Mouse (Mus musculus): Measurements from ENCODE around the gene Cpne5.
"Not testable (repeated sequence)": the region's sequence is repeated elsewhere in the genome, so short reads cannot be mapped to it uniquely, and the experiment has no call there.

Cpne5 gene

DNA sequence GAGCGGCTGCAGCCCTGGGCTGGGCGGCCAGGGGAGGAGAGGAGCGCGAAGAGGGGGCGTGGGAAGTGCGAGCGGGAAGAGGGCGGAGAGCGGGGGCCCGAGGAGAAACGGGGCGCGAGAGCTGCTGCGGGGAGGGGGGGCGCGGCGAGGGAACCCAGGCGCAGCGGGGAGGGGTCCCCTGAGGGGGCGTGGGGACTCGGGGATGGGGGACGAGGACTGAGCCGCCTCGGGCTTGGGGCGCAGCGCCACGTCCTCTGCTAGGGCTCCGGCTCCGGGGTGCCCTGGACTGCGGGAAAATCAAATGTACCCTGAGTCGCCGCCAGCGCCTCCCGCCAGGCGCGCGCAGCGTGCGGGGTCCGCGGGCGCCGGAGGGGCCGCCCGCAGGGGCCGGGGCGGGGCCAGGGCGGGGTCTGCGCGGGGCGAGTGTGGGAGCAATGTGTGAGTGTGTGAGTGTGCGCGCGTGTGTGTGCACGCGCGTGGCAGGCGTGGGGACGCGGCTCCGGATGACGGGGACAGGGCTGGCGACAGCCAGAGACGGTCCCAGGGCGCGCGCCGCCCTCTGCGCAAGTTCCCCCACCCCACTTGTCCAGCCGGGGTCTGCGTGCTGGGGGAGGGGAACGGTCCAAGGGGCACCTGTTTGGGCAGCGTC is at the start of gene Cpne5:
TSS of gene Cpne5 (minus strand) at position 396 of the 649 bp plus-strand sequence.
- DNase-seq (ENCODE audit: low spot score), result no peak

DNA sequence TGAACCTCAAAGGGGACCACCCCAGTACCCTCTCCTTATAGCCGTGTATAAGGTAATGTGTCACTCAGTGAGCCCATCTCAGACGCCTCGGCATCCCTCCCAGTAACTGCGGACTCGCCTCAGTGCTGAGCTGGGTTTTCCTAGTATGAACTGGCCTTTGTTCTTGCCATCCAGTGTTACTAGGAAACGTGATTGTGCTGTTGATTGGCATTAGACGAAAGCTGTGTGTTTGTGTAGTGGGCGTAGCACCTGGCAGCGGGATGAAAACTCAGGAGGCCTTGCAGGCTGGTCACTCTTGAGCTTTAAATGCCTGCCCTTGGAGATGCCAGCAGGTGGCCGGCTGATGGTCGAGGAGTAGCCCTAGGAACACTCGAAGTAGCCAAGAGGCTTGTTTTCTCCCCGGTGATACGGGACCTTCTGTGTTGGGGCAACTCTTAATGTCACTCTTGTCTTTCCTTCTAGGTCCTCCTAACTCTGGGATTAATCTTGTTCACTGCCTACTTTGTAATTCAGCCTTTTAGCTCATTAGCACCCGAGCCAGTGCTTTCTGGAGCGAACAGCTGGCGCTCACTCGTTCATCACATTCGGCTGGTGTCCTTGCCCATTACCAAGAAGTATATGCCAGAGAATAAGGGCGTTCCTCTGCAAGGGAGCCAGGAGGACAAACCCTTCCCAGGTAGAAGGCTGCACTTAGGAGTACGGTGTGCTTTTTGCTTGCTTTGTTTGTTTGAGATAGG is 44.4 kb upstream of the Cpne5 start:
- DNase-seq (ENCODE audit: low spot score), result no peak

DNA sequence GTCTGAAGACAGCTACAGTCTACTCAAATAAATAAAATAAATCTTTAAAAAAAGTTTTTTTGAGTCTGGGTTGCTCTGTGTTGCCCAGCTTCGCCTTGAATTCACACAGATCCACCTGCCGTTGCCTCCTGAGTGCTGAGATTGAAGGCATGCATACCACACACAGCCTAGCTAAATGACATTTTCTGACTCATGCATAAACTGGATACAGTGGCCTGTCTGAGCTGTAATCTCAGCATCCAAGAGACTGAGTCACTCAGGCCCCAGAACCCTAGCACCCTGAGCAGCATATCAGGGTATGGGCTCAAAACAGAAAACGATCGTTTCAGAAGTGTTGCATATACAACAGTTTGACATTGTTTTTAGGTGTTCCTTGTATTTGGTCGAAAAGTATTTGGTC is 43.6 kb upstream of the Cpne5 start:
- DNase-seq (ENCODE audit: low spot score), result no peak

DNA sequence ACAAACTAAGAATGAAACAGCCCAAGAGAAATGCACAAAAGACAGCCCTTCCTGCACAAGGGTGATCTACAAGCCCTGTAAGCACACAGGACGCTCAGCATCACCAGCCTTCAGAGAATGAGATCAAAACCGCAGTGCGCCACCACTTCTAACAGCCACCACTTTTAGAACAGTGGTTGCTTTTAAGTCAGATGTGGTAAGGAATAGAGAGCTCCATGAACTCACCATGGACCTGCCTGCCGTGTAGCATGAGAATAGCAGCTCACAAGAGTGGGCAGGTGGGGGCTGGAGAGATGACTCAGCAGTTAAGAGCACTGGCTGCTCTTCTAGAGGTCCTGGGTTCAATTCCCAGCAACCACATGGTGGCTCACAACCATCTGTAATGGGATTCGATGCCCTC is 42.5 kb upstream of the Cpne5 start:
- DNase-seq (ENCODE audit: low spot score), result no peak

DNA sequence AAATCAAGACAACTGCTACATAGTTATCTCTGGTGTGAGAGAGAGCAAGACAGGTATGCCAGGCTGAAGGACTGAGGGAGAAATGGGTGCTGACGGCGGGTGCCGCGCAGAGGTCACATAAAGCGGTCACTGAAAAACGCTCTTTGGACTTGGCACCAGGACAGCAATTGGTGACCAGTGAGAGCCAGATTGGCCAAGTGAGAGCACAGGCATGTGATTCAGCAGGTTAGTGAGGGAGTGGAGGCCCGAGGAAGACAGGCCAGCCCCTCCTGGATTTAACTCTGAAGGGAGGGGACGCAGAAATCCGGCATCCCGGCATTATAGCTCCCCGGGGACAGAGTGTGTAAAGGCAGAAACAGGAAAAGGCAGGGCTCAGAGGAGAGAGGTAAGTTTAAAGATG is 35.9 kb upstream of the Cpne5 start:
- no peak for DNase-seq (ENCODE audit: low spot score)

DNA sequence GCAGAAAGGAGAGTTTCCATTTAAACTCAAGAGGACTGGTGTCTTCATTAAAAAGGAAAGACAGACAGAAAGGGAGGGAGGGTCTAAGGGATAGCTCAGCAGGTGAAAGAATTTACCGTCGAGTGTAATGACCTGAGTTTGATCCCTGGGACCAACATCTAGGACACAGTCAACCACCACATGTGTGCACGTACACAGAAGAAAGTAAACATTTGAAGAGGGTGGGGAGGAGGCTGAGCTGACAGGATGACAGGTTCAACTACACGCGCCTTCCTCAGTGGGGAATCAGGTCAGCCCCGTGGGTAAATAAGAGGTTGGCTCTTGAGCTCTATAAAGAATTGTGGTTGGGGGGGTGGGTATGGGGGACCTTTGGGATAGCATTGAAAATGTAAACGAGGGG is 35.2 kb upstream of the Cpne5 start:
- no peak for DNase-seq (ENCODE audit: low spot score)

DNA sequence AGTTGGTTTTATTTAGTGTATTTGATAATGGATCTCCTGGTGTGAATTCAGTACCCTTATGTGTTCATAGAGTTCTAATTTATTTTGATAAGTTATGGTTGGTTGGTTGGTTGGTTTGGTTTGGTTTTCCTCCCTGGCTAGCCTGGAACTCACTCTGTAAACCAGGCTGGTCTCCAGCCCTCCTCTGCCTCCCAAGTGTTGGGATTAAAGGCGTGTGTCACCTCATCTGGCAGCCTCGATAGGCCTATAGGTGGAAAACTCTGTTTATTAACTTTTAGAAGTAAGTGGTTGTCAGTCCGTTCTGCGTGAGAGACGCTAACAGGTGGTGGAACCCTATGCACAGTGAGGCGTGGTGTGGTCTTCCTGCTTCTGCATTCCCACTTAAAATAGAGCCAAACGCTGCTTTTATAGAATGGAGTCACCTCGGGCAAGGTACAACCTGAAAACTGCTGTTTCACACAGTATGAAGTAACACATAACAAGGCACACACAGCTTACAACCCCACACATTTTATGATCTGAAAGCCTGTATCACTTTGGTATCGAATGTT is 32.3 kb upstream of the Cpne5 start:
- DNase-seq (ENCODE audit: low spot score), result no peak

DNA sequence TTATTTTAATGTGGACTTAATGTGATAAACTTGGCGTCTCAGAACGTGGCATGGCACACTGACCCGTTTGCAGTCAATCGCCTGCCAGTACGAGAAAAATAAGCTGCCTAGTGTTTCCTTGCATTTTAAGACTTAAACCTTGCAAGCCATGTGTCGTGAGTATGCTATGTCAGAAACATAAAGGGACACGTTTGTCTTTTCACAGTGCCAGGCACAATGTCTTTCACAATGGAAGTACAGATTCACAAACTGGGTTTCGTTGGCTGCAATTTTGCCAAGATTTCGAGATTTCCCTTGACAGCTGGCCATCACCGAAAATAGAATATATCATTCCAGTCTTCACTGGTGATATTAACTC is 31.4 kb upstream of the Cpne5 start:
- no peak for DNase-seq (ENCODE audit: low spot score)

DNA sequence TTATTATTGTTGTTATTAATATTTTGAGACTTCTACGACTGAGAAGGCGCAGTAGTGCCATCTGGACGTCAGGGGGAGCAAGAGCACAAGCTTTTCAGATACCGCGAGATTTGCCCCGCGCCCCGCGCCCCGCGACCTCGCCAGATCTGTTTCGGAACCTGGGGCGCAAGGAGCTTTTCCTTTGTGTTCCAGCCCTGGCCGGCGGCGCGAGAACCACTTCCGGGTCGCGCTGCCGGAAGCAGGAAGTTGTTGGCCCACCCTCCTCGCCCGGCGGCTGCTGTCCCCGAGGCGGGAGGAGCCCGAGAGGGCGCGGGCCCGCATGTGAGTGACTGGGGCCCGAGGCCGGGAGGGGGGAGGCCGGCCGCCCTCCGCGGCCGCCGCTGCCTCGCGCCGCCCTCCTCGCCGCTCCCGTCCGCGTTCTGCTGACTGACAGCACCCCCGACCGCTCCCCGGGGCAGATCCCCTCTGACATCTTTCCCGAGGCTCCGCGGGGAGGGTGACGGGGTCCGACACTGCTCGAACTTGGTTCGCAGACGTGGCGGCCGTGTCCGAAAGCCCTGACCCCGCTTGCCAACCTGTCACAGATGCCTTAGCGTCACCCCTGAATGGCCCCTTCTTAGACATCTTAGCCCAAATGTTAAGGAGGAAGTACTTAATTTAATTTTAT is 30.8 kb upstream of the Cpne5 start, which contains the start of gene BC004004:
TSS of gene BC004004 (plus strand) at position 107 of the 667 bp plus-strand sequence.
- peak; percentile 93 for DNase-seq (ENCODE audit: low spot score)

DNA sequence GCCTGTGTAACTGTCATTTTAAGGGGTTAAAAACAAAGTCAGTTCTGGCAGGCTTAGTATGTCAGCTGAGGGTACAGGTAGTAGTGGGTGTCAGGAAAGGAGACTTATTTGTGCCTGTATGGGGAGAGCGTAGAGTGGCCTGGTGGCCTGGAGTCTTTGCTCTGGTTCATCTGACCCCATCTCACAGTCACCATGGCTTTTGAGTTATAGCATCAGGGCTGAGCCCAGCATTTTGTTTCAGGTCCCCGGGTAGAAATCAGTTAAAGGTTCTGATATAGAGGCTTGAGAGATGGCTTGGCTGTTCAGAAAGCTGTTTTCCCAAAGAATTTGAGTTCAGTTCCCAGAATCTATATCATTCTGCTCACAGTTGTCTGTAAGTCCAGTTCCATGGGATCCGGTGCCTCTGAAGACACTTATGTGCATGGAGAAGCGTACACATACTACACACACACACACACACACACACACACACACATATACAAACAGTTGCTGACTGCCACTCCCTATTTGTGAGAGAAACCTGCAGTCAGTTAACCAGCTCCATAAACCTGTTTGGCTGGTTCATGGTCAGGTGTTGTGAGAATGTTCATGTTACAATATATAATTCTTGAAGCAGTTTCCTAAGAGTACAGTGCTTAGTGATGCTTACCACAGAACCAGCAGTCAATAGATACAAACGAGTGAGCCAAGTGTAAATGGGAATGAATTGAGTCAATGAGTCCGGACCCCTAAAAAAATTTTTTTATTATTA is 30.1 kb upstream of the Cpne5 start:
- no peak for DNase-seq (ENCODE audit: low spot score)

DNA sequence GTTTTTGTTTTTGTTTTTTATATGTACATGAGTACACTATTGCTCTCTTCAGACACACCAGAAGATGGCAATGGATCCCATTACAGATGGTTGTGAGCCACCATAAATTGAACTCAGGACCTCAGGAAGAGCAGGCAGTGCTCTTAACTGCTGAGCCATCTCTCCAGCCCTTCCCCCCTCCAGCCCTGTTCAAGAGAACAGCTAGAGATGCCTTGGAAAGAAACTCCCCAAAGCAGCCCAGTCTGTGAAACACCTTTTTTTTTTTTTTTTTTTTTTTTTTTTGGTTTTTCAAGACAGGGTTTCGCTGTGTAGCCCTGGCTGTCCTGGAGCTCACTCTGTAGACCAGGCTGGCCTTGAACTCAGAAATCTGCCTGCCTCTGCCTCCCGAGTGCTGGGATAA is 29.1 kb upstream of the Cpne5 start:
- DNase-seq (ENCODE audit: low spot score), result not testable (repeated sequence)

DNA sequence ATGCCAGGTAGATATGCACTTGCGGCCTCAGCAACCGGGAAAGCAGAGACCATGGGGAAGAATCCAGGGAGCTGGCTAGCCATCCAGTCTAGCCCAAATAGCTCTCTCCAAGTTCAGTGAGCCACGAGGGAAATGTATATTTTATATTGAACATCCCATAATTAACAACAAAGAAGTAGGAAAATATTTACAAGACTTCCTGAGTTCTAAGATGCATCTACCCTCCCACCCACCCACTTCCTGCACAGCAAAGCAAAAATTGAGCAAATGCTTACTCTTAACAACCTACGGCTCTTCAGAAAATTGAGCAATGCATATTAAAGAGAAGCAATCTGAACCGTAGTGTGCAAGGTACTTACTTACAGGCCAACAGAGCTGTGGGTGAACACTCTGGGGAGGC is 26.8 kb upstream of the Cpne5 start:
- no peak for DNase-seq (ENCODE audit: low spot score)

DNA sequence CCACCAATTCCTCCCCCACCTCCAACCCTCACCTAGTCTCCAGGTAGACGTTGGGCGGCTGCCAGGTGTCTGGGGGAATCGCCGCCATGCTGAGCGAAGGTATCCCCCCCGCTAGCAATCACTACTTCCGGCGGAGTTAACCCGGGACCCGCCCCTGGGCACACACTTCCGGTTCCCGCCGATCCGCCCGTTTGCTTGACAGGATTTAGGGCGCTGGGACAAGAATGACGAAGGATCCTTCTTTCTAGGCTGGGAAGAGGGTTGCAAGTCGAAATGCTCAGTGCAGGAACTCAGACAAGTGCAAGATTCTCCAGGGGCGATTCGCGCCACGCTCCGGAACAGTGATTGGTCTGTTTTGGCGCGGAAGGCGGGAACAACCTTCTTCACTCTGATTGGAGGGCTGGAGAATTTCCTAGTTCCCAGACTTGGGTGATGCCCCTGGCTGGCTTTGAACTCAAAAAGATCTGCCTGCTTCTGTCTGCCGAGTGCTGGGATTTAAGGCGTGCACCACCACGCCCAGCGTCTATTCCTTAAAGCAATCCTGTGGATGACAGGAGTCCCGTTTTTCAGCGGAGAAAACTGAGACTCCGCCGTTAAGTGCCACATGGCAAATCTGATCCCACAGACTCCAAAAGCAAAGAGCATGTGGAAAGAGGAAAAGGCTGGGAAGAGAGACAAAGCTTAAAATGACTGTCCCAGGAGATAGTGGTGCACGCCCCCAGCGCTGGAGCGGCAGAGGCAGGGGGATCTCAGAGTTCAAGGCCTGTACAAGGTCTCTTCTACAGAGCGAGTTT is 26.1 kb upstream of the Cpne5 start, which contains the start of gene Ppil1:
TSS of gene Ppil1 (minus strand) at position 347 of the 794 bp plus-strand sequence.
- peak; percentile 65 for DNase-seq (ENCODE audit: low spot score)

DNA sequence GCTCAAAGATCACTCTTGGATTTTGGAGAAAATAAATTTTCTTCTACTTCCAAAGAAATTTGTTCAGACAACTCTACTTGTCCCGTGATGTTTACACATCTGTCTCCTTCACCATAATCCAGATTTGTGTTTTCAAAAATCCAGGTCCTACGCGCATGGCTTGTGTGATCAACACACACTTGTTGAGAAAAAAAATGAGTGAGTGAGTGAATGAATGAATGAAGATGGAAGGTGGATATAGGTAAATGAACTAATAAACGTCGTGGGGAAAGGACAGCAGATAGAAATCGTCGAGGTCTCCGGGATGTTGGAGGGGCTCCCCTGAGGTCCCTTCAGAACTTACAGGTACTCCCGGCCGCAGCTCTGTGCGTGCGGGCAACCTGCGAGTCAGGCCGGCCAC is 25.4 kb upstream of the Cpne5 start:
- no peak for DNase-seq (ENCODE audit: low spot score)

DNA sequence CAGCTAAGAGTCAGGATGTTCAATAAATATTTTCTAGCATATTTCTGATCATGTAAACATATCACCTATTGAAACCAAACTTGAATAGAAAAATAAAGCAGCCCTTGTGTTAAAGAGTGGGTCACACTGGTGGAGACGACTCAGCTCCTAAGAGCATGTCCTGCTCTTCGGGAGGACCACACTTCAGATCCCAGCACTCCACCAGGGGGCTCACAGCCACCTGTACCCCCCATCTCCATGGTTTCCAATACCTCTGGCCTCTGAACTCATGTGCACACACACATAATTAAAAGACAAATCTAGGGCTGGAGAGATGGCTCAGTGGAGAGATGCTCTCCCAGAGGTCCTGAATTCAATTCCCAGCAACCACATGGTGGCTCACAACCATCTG is 24.3 kb upstream of the Cpne5 start:
- DNase-seq (ENCODE audit: low spot score), result no peak

DNA sequence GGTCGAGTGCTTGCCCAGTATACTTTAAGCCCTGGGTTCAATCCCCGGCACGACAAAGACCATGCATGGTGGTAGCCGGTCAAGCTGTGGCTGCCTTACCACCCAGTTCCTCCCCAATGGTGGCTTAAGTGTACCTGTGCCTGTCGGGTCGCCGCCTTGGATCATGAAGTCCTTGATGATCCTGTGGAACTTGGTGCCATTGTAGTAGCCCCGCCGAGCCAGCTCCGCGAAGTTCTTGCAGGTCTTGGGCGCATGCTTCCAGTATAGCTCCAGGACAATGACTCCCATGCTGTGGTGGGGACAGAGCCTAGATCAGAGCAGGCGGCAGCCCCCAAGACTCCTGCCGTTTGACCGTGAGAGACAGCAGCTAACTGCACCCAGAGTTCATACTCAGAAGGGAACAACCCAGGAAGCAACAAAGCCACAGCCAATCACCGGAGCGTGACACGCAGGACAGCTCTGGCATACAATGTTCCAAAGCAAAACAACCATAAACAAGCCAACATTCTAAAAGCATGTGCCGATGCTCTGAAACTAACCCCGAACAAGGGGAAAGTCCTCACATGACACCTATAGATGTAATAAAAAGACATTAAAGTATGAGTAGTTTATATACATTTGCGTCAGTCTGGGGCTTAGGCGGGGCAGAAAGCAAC is 23.8 kb upstream of the Cpne5 start:
- DNase-seq (ENCODE audit: low spot score), result no peak

DNA sequence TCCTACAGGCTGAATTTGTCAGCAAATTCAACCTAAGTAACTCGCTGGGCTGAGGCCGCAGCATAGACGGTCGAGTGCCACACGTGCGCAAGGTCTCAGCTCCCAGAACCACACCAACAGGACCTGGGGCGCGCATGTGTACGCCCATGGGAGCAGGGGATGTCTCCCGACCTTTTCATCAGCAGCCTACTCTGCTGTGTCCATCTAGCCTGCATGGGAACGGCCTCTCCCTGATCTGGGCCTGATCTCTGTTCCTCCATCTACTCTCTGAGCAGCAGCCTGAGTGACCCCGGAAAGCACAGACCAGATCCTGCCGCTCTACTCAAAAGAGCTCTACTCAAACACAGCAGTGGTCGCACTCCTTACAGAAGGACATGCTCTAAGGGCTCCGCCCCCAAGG is 22.5 kb upstream of the Cpne5 start:
- DNase-seq (ENCODE audit: low spot score), result no peak

DNA sequence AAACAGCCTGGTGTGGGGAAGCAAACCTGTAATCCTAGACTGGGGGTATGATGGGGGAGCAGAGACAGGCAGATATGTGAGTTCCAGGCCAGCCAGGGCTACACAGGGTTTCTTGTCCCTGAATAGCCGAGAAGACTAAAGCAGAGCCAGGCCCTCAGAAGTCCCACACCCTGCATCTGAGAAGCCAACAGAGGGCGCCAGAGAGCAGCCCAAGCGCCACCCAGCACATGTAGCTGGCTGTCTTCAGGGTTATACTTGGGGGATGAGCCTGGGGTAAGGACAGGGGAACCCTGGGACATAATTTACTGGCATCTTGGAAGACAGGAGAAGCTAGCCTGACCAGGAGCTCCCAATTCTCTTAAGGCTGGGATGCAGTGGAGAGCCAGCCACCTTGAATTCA is 21.5 kb upstream of the Cpne5 start:
- peak; percentile 41 for DNase-seq (ENCODE audit: low spot score)

DNA sequence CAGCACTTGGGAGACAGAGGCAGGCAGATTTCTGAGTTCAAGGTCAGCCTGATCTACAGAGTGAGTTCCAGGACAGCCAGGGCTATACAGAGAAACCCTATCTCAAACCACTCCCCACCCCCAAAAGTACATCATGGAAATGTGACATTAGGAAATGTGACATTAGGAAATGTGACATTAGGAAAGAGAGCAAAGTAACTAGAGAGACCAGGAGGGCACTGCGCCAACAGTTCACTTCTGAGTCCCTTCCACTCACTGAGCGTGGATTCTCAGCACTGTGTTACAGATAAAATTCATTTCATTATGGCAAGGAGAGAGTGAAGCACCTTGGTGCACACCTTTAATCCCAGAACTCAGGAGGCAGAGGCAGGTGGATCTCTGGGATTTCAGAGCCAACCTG is 21.0 kb upstream of the Cpne5 start:
- DNase-seq (ENCODE audit: low spot score), result no peak

DNA sequence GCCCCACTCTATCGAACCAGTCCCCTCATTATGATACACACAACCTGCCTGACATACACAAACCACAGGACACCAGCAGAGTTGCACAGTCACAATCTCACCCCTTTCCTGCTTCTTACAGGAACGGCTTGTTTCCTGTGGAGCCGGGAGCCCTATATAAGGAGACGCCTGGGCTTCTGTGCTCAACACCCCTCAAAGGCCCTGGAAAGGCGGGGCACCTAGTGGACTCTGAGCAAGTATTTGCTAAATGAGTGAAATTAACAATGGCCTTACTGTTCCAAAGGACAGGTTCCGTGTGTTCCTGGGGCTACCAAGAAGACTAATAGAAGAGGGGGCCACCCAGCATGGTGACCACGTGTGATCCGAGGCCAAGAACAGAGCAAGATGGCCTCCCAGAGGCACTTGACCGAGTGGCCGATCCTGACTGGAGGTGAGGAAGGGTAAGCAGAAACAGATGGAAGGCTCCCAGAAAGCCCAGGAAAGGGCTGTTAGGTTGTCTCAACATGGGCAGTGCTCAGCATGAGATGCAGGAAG is 20.1 kb upstream of the Cpne5 start:
- DNase-seq (ENCODE audit: low spot score), result no peak

Data from ovary, adult 18-20 months (tissue).